Mouse (Mus musculus): ENCODE measurements around the gene Qtrt1.

- TF ChIP-seq POLR2A (IDR thresholded peaks at IDR 0.05; ENCODE audit: borderline replicate concordance, extremely low read depth, low read depth, low read length) (no peak), CTCF (IDR thresholded peaks at IDR 0.05; ENCODE audit: insufficient read depth, low read length) (no peak)
These were observed 38.1 kb downstream of the Qtrt1 start for GRCm38 (mm10) chr9:21449710-21450109.

Data from lung, adult 2 months (tissue).